In genomic region chr6:50890370-50891204, GRCm38 (mm10) we compare ENCODE assay signal across 8 mouse cellular contexts.
DNase-seq lines count a peak whose midpoint lies in the region; ATAC-seq lines count a peak whose summit lies in the region.

No protein-coding gene starts in this region.

- peak overlapping the region; percentile 44 for H3K4me2 ChIP-seq in forebrain, embryonic 12.5 days

- no peak overlapping the region; the same call in 1 of the 2 replicates for H3K4me3 ChIP-seq in forebrain, embryonic 12.5 days (replicated peaks)

- H3K4me1 ChIP-seq in forebrain, embryonic 12.5 days: peaks cover 39% of the 10 kb centered on the region

- peak overlapping the region; percentile 25 for H3K9ac ChIP-seq in forebrain, embryonic 12.5 days

- ATAC-seq in cerebellum, adult (ENCODE audit: insufficient number of reproducible peaks, low FRiP score, low TSS enrichment): peak; percentile 63
- ATAC-seq in forebrain, embryonic 12.5 days (ENCODE audit: low FRiP score): peak; percentile 90
- ATAC-seq in megakaryocyte progenitor cell, adult 5-6 weeks (replicated peaks; ENCODE audit: poor library complexity): peak; percentile 97

- no peaks in the 10 kb centered on the region for H3K9me3 ChIP-seq in forebrain, embryonic 12.5 days

- no peaks in the 10 kb centered on the region for H3K36me3 ChIP-seq in forebrain, embryonic 12.5 days (replicated peaks)

- 13% methylated on average over 25 of the region's 25 CpGs for WGBS in forebrain, embryonic 12.5 days

- intact Hi-C loops in left cerebral cortex, postnatal 14 days (cut with DNase I): no loop called here

- peak; percentile 34 for DNase-seq in MN1 (ENCODE audit: low spot score)
- DNase-seq in heart, postnatal 4 days: peak; percentile 64
- peak; percentile 39 to 52 for DNase-seq in left cerebral cortex, postnatal 14 days (ENCODE audit: low spot score in 2 of 2)
- peak; percentile 46 to 52 for DNase-seq in spleen, postnatal 36 days (ENCODE audit: low spot score in 2 of 2)
- DNase-seq in B cell, adult 2 months: no peak

- H3K27me3 ChIP-seq in forebrain, embryonic 12.5 days: no peaks in the 10 kb centered on the region

- H3K27ac ChIP-seq in forebrain, embryonic 12.5 days: peak overlapping the region; percentile 89

Comparison
In these comparisons a context has a peak if more than half of its experiments do, and no peak if none do; other contexts are left out.
1. DNase-seq: peak in MN1 (single experiment), heart, postnatal 4 days (single experiment), left cerebral cortex, postnatal 14 days (2 of 2) and spleen, postnatal 36 days (2 of 2); none in B cell, adult 2 months (0 of 2).
2. Peak in every context shown above with its lines, with median percentiles within 50 percentile points of each other: ATAC-seq.